Mouse (Mus musculus): ENCODE results near the gene Hbb-bt. TPM values are rescaled to one million over a fixed set of nuclear protein-coding genes. Genes with fewer than 3 reads are reported as not detected.

Gene Hbb-bt
- polyA plus RNA-seq, 1 experiment, result 87.6 TPM

Other genes with a start within 250 kb of the Hbb-bt start
- gene Olfr616, start 244.9 kb downstream of the Hbb-bt start, polyA plus RNA-seq (2012; ENCODE audit: insufficient read depth, insufficient read length, missing spikeins), result not detected in 2 replicates
- not detected in 2 replicates for gene Olfr617, start 240.9 kb downstream of the Hbb-bt start, polyA plus RNA-seq (2012; ENCODE audit: insufficient read depth, insufficient read length, missing spikeins)
- gene Olfr618, start 223.9 kb downstream of the Hbb-bt start, polyA plus RNA-seq (2012; ENCODE audit: insufficient read depth, insufficient read length, missing spikeins), result not detected in 2 replicates
- not detected in 2 replicates for gene Olfr619, start 213.4 kb downstream of the Hbb-bt start, polyA plus RNA-seq (2012; ENCODE audit: insufficient read depth, insufficient read length, missing spikeins)
- gene Olfr620, start 201.5 kb downstream of the Hbb-bt start, polyA plus RNA-seq (2012; ENCODE audit: insufficient read depth, insufficient read length, missing spikeins), result not detected in 2 replicates
- not detected in 2 replicates for gene Olfr622, start 171.3 kb downstream of the Hbb-bt start, polyA plus RNA-seq (2012; ENCODE audit: insufficient read depth, insufficient read length, missing spikeins)
- gene Olfr623, start 150.3 kb downstream of the Hbb-bt start, polyA plus RNA-seq (2012; ENCODE audit: insufficient read depth, insufficient read length, missing spikeins), result not detected in 2 replicates
- gene Olfr624, start 142.8 kb downstream of the Hbb-bt start, polyA plus RNA-seq (2012; ENCODE audit: insufficient read depth, insufficient read length, missing spikeins), result not detected in 2 replicates
- gene Olfr625-ps1, start 131.3 kb downstream of the Hbb-bt start, polyA plus RNA-seq (2012; ENCODE audit: insufficient read depth, insufficient read length, missing spikeins), result not detected in 2 replicates
- gene Olfr243, start 99.3 kb downstream of the Hbb-bt start, polyA plus RNA-seq (2012; ENCODE audit: insufficient read depth, insufficient read length, missing spikeins), result not detected in 2 replicates
- gene Olfr628, start 83.6 kb downstream of the Hbb-bt start, polyA plus RNA-seq (2012; ENCODE audit: insufficient read depth, insufficient read length, missing spikeins), result not detected in 2 replicates
- not detected in 2 replicates for gene Olfr629, start 69.1 kb downstream of the Hbb-bt start, polyA plus RNA-seq (2012; ENCODE audit: insufficient read depth, insufficient read length, missing spikeins)
- not detected in 2 replicates for gene Olfr630, start 56.7 kb downstream of the Hbb-bt start, polyA plus RNA-seq (2012; ENCODE audit: insufficient read depth, insufficient read length, missing spikeins)
- not detected in 2 replicates for gene Olfr69, start 42.4 kb downstream of the Hbb-bt start, polyA plus RNA-seq (2012; ENCODE audit: insufficient read depth, insufficient read length, missing spikeins)
- gene Olfr68, start 34.3 kb downstream of the Hbb-bt start, polyA plus RNA-seq (2012; ENCODE audit: insufficient read depth, insufficient read length, missing spikeins), result not detected in 2 replicates
- not detected in 2 replicates for gene Olfr67, start 22.2 kb downstream of the Hbb-bt start, polyA plus RNA-seq (2012; ENCODE audit: insufficient read depth, insufficient read length, missing spikeins)
- 880 and 4,613 TPM in 2 replicates for gene Hbb-bs, start 14.1 kb upstream of the Hbb-bt start, polyA plus RNA-seq (2012; ENCODE audit: insufficient read depth, insufficient read length, missing spikeins)
- not detected in 2 replicates for gene Hbb-bh2, start 26.5 kb upstream of the Hbb-bt start, polyA plus RNA-seq (2012; ENCODE audit: insufficient read depth, insufficient read length, missing spikeins)
- not detected in 2 replicates for gene Hbb-bh1, start 29.2 kb upstream of the Hbb-bt start, polyA plus RNA-seq (2012; ENCODE audit: insufficient read depth, insufficient read length, missing spikeins)
- not detected in 2 replicates for gene Hbb-y, start 39.2 kb upstream of the Hbb-bt start, polyA plus RNA-seq (2012; ENCODE audit: insufficient read depth, insufficient read length, missing spikeins)
- not detected in 2 replicates for gene Olfr66, start 72.3 kb upstream of the Hbb-bt start, polyA plus RNA-seq (2012; ENCODE audit: insufficient read depth, insufficient read length, missing spikeins)
- not detected in 2 replicates for gene Olfr64, start 80.5 kb upstream of the Hbb-bt start, polyA plus RNA-seq (2012; ENCODE audit: insufficient read depth, insufficient read length, missing spikeins)
- gene Olfr65, start 89.5 kb upstream of the Hbb-bt start, polyA plus RNA-seq (2012; ENCODE audit: insufficient read depth, insufficient read length, missing spikeins), result not detected in 2 replicates
- not detected in 2 replicates for gene Olfr631, start 114.8 kb upstream of the Hbb-bt start, polyA plus RNA-seq (2012; ENCODE audit: insufficient read depth, insufficient read length, missing spikeins)
- gene Olfr632, start 120.4 kb upstream of the Hbb-bt start, polyA plus RNA-seq (2012; ENCODE audit: insufficient read depth, insufficient read length, missing spikeins), result not detected in 2 replicates
- not detected in 2 replicates for gene Olfr633, start 130.4 kb upstream of the Hbb-bt start, polyA plus RNA-seq (2012; ENCODE audit: insufficient read depth, insufficient read length, missing spikeins)
- not detected in 2 replicates for gene Olfr635, start 157.2 kb upstream of the Hbb-bt start, polyA plus RNA-seq (2012; ENCODE audit: insufficient read depth, insufficient read length, missing spikeins)
- not detected in 2 replicates for gene Olfr638, start 184.8 kb upstream of the Hbb-bt start, polyA plus RNA-seq (2012; ENCODE audit: insufficient read depth, insufficient read length, missing spikeins)
- gene Olfr639, start 203.3 kb upstream of the Hbb-bt start, polyA plus RNA-seq (2012; ENCODE audit: insufficient read depth, insufficient read length, missing spikeins), result not detected in 2 replicates
- not detected in 2 replicates for gene Olfr640, start 211.6 kb upstream of the Hbb-bt start, polyA plus RNA-seq (2012; ENCODE audit: insufficient read depth, insufficient read length, missing spikeins)
- gene Olfr641, start 221.4 kb upstream of the Hbb-bt start, polyA plus RNA-seq (2012; ENCODE audit: insufficient read depth, insufficient read length, missing spikeins), result not detected in 2 replicates
- not detected in 2 replicates for gene Olfr642, start 238.7 kb upstream of the Hbb-bt start, polyA plus RNA-seq (2012; ENCODE audit: insufficient read depth, insufficient read length, missing spikeins)
- gene 4930516K23Rik, start 247.4 kb upstream of the Hbb-bt start, polyA plus RNA-seq (2012; ENCODE audit: insufficient read depth, insufficient read length, missing spikeins), result not detected in 2 replicates